Mouse (Mus musculus) splenic B cell, adult 2 months (primary cell): ENCODE measurements around the gene Slc25a12.
A peak's percentile ranks its signal among the peaks of the same experiment; 100 is the strongest.

Experiments
- DNase-seq: peaks from one replicate; pipeline ENCODE4 v3.0.0-alpha.2; 2011; ENCODE audit warnings: low read depth, low spot score
- H3K27me3 ChIP-seq: 2 replicates; pipeline ENCODE4 v1.6.1; 2012; ENCODE audit warnings: mild to moderate bottlenecking, low read length, moderate library complexity, mixed read lengths; ENCODE audit not compliant: control insufficient read depth, poor library complexity, insufficient read depth, severe bottlenecking
- H3K36me3 ChIP-seq: 2 replicates; pipeline ENCODE4 v1.6.1; 2012; ENCODE audit warnings: mild to moderate bottlenecking, low read length, moderate library complexity, mixed read lengths; ENCODE audit not compliant: control insufficient read depth, poor library complexity, insufficient read depth, severe bottlenecking

Slc25a12 gene

GRCm38 (mm10) chr2:71336209-71336608 lies 31.3 kb downstream of the Slc25a12 start:
- no peaks in the 10 kb centered on the region for H3K27me3 ChIP-seq
- H3K36me3 ChIP-seq = 0 out of 2 replicates have a peak, but pooled peaks cover 5% of the 10 kb centered on the region
- no peak for DNase-seq

GRCm38 (mm10) chr2:71333986-71334822 lies 33.3 kb downstream of the Slc25a12 start:
- Histone ChIP-seq H3K27me3 (no peaks in the 10 kb centered on the region), H3K36me3 (peaks cover 5% of the 10 kb centered on the region; the same call in 1 of the 2 replicates)
- no peak for DNase-seq

GRCm38 (mm10) chr2:71329761-71330160 lies 37.8 kb downstream of the Slc25a12 start:
- no peak for DNase-seq
- Histone ChIP-seq H3K36me3 (peaks cover 3% of the 10 kb centered on the region; the same call in 1 of the 2 replicates), H3K27me3 (no peaks in the 10 kb centered on the region)

- no peak for DNase-seq
- H3K36me3 ChIP-seq = no peaks in the 10 kb centered on the region; the same call in 1 of the 2 replicates
- H3K27me3 ChIP-seq = no peaks in the 10 kb centered on the region
Observed at GRCm38 (mm10) chr2:71328391-71329160, 39.0 kb downstream of the Slc25a12 start.

GRCm38 (mm10) chr2:71327715-71328114 lies 39.8 kb downstream of the Slc25a12 start:
- Histone ChIP-seq H3K36me3 (no peaks in the 10 kb centered on the region; the same call in 1 of the 2 replicates), H3K27me3 (no peaks in the 10 kb centered on the region)
- DNase-seq = no peak

GRCm38 (mm10) chr2:71326766-71327464 lies 40.6 kb downstream of the Slc25a12 start:
- Histone ChIP-seq H3K36me3 (peaks cover 2% of the 10 kb centered on the region; the same call in 1 of the 2 replicates), H3K27me3 (no peaks in the 10 kb centered on the region)
- peak; percentile 8 for DNase-seq

- H3K27me3 ChIP-seq = no peaks in the 10 kb centered on the region
- DNase-seq = no peak
- H3K36me3 ChIP-seq = 0 out of 2 replicates have a peak, but pooled peaks cover 2% of the 10 kb centered on the region
Observed at GRCm38 (mm10) chr2:71323886-71324285, 43.7 kb downstream of the Slc25a12 start.

GRCm38 (mm10) chr2:71321486-71321885 lies 46.1 kb downstream of the Slc25a12 start:
- Histone ChIP-seq H3K27me3 (no peaks in the 10 kb centered on the region), H3K36me3 (0 out of 2 replicates have a peak, but pooled peaks cover 2% of the 10 kb centered on the region)
- no peak for DNase-seq

GRCm38 (mm10) chr2:71316116-71316789 lies 51.3 kb downstream of the Slc25a12 start:
- peaks cover 6% of the 10 kb centered on the region for H3K36me3 ChIP-seq
- H3K27me3 ChIP-seq = no peaks in the 10 kb centered on the region
- no peak for DNase-seq

- Histone ChIP-seq H3K27me3 (no peaks in the 10 kb centered on the region), H3K36me3 (peaks cover 8% of the 10 kb centered on the region)
- no peak for DNase-seq
Observed at GRCm38 (mm10) chr2:71315022-71315421, 52.5 kb downstream of the Slc25a12 start.

- DNase-seq = no peak
- Histone ChIP-seq H3K27me3 (no peaks in the 10 kb centered on the region), H3K36me3 (peaks cover 10% of the 10 kb centered on the region)
Observed at GRCm38 (mm10) chr2:71314080-71314479, 53.5 kb downstream of the Slc25a12 start.

GRCm38 (mm10) chr2:71312067-71312466 lies 55.5 kb downstream of the Slc25a12 start:
- no peak for DNase-seq
- H3K27me3 ChIP-seq = no peaks in the 10 kb centered on the region
- H3K36me3 ChIP-seq = peaks cover 10% of the 10 kb centered on the region

GRCm38 (mm10) chr2:71309726-71310125 lies 57.8 kb downstream of the Slc25a12 start:
- no peaks in the 10 kb centered on the region for H3K27me3 ChIP-seq
- H3K36me3 ChIP-seq = peaks cover 10% of the 10 kb centered on the region
- no peak for DNase-seq

- Histone ChIP-seq H3K27me3 (no peaks in the 10 kb centered on the region), H3K36me3 (peaks cover 4% of the 10 kb centered on the region; the same call in 1 of the 2 replicates)
- DNase-seq = no peak
Observed at GRCm38 (mm10) chr2:71306357-71306756, 61.2 kb downstream of the Slc25a12 start.
